Mouse (Mus musculus): ENCODE results near the gene Olfr285.

Olfr285 gene

DNA sequence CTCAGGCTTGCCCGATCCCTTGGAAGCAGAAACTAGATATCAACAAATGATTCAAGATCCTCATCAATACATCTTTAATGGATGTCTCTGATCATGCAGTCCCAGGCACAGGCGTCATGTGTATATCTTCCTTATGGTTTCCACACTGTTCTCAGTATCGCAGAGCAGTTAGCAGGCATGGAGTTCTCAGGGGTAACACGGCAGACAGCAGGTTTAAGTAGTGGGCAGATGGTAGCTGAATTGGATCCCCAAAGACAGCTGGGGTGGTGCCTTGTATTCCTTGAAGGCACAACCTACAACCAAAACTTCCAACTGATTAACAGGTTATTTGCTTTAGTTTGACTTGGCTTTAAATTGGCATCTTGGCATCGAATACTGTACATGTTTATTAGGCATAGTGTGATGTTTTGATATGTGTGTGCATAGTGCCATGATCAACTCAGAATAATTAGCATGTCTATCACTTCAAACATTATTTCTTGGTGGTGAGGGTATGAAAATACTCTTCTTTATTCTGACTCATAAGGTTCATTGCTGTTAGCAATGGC, at the start of gene Olfr285:
Olfr285 (minus strand) TSS at position 177 of the 548 bp plus-strand sequence.
- DNase-seq (ENCODE audit: low read depth, low spot score), result no peak

GRCm38 (mm10) chr15:98340887-98341286, 23.7 kb upstream of the Olfr285 start, which contains the start of gene Olfr284:
Gene Olfr284, minus strand, starts transcription at chr15:98340987.
- DNase-seq (ENCODE audit: low read depth, low spot score), result no peak

GRCm38 (mm10) chr15:98315703-98316102, 1.4 kb downstream of the Olfr285 start:
- DNase-seq (ENCODE audit: low read depth, low spot score), result no peak

DNA sequence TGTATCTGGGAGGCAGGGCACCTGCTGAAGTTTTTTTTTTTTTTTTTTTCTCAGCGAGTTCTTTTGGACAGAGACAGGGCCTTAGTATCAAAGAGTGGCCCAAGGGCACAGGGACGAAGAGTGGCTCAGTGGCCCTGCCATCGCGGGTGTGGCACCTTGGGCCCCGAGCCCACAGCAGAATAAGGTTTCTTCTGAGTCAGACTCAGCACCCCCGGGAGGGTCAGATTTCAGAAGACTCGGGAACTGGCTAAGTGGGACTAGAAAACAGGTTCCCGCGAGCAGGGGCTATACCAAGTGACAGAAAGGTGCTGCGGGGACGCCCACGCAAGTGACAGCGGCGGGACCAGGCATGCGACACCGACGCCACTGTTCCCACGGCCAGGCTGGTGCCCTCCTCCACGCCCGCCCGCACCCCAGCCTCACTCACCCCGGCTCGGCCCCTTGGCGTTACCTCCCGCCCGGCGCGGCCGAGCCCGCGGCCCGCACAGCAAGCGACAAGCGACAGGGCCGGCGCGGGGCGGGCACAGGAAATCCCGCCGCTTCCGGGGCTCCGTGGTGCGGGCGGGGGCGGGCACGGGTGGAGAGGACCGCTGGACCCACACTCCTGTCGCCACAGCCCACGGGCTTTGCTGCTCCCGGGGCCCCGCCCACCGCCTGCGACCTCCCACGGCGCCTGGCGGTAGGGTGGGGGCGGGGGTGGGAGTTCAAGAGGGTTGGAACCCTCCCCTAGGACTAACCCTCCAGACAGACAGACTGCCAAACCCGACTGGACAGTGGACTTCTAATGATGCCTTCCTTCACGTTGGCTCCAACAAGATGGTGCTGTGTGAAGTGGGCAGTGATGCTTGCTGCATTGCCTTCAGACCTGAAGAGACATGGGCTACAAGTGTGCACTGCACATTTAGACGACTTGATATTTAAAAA, 21.3 kb downstream of the Olfr285 start, which contains the start of gene Zfp641:
Zfp641 (minus strand) TSS at position 534 of the 924 bp plus-strand sequence.
- no peak for DNase-seq (ENCODE audit: low read depth, low spot score)

DNA sequence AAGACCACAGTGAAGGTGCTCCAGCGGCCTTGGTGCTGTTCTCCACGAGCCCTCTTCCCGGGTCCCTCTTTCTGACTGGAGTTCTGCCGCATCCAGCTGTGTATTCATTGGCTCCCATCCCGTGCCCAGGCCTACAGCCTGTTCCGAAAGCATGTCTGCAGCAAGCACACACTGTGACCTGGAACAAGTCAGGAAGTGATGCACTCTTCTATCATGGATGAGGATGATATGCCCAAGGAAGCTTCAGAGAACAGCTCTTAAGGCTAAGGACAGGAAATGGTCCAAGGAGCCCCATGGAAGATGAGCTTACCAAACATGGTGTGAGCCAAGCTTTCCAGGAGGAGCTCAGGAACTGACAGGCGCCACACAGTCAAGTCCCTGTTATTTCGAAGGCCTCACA, 23.5 kb downstream of the Olfr285 start:
- no peak for DNase-seq (ENCODE audit: low read depth, low spot score)

DNA sequence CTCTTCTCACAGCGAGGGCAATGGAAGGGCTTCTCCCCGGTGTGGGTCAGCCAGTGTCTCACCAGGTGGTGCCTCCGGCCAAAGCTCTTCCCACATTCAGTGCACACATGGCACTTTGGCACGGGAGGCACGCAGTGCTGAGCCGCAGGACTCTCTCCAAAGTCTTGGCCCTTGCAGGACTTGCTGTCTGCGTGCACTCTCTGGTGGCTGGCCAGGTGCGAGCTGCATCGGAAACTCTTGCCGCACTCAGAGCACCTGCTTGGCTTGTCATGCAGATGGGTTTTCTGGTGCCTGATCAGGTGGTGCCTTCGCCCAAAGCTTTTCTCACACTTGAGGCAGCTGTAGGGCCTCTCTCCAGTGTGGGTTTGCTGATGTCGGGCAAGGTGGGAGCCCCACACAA, 28.6 kb downstream of the Olfr285 start:
- no peak for DNase-seq (ENCODE audit: low read depth, low spot score)

GRCm38 (mm10) chr15:98286418-98286817, 30.7 kb downstream of the Olfr285 start:
- DNase-seq (ENCODE audit: low read depth, low spot score), result no peak

All from telencephalon, adult 2 months (tissue).